Mouse (Mus musculus) liver, embryonic 14.5 days (tissue): Measurements from ENCODE around the gene Erbb2.

Source experiments
- CTCF ChIP-seq: IDR thresholded peaks from 2 replicates; pipeline ENCODE4 v1.5.1; 2016; ENCODE audit warnings: antibody characterized with exemption, low read depth, control low read depth
- EP300 ChIP-seq: IDR thresholded peaks from 2 replicates; pipeline ENCODE4 v1.6.1; 2016; ENCODE audit warnings: antibody characterized with exemption, low read depth

DNA sequence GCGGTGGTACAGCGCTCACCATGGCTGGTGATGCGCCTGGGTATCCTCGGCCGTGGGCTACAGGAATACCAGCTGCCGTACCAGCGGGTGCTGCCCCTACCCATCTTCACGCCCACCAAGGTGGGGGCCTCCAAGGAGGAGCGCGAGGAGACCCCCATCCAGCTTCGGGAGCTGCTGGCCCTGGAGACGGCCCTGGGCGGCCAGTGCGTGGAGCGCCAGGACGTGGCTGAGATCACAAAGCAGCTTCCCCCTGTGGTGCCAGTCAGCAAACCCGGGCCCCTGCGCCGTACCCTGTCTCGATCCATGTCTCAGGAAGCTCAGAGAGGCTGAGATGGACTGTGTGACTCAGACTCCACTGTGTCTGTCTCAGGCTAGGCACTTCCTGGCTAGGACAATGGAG, 28.1 kb upstream of the Erbb2 start:
- no peak for TF ChIP-seq CTCF
- TF ChIP-seq EP300: no peak
